Mouse (Mus musculus): ENCODE data around the gene Peak1. TPM values are rescaled to one million over a fixed set of nuclear protein-coding genes. Genes with fewer than 3 reads are reported as not detected.

Gene Peak1
- polyA plus RNA-seq, 1 experiment, result 8.2 TPM

- TF ChIP-seq CTCF (IDR thresholded peaks at IDR 0.05; ENCODE audit: extremely low read depth, insufficient read depth, insufficient read length, insufficient replicate concordance) (no peak), POLR2A (IDR thresholded peaks at IDR 0.05; ENCODE audit: low read depth, low read length) (no peak)
- no peaks in the 10 kb centered on the region for H3K36me3 ChIP-seq (ENCODE audit: control insufficient read depth, insufficient read depth, low read length)
- 93% methylated on average over 2 of the region's 2 CpGs for WGBS
- no peak overlapping the region for H3K4me3 ChIP-seq (ENCODE audit: extremely low read depth, insufficient read depth, insufficient read length)
- H3K27me3 ChIP-seq (ENCODE audit: control insufficient read depth, insufficient read depth, low read length), result no peaks in the 10 kb centered on the region
- H3K27ac ChIP-seq (ENCODE audit: insufficient read depth, low read length), result no peak overlapping the region
- no peak for DNase-seq (ENCODE audit: low read depth in 1 of 2, low spot score in 2 of 2)
- no peaks in the 10 kb centered on the region for H3K4me1 ChIP-seq (ENCODE audit: control insufficient read depth, insufficient read depth, insufficient read length)
Measured at GRCm38 (mm10) chr9:56290019-56290418, 127.8 kb downstream of the Peak1 start.

GRCm38 (mm10) chr9:56282481-56282880, 135.4 kb downstream of the Peak1 start:
- no peak overlapping the region for H3K27ac ChIP-seq (ENCODE audit: insufficient read depth, low read length)
- H3K4me1 ChIP-seq (ENCODE audit: control insufficient read depth, insufficient read depth, insufficient read length), result no peaks in the 10 kb centered on the region
- WGBS, result 86% methylated on average over 5 of the region's 5 CpGs
- H3K27me3 ChIP-seq (ENCODE audit: control insufficient read depth, insufficient read depth, low read length), result no peaks in the 10 kb centered on the region
- no peak overlapping the region for H3K4me3 ChIP-seq (ENCODE audit: extremely low read depth, insufficient read depth, insufficient read length)
- no peak for DNase-seq (ENCODE audit: low read depth in 1 of 2, low spot score in 2 of 2)
- no peak for TF ChIP-seq CTCF (IDR thresholded peaks at IDR 0.05; ENCODE audit: extremely low read depth, insufficient read depth, insufficient read length, insufficient replicate concordance)
- TF ChIP-seq POLR2A (IDR thresholded peaks at IDR 0.05; ENCODE audit: low read depth, low read length), result no peak
- peaks cover under 1% of the 10 kb centered on the region; the same call in 1 of the 2 replicates for H3K36me3 ChIP-seq (ENCODE audit: control insufficient read depth, insufficient read depth, low read length)

GRCm38 (mm10) chr9:56273576-56273975, 144.3 kb downstream of the Peak1 start:
- H3K4me1 ChIP-seq (ENCODE audit: control insufficient read depth, insufficient read depth, insufficient read length), result no peaks in the 10 kb centered on the region
- H3K36me3 ChIP-seq (ENCODE audit: control insufficient read depth, insufficient read depth, low read length), result peaks cover 2% of the 10 kb centered on the region; the same call in 1 of the 2 replicates
- no peak overlapping the region for H3K27ac ChIP-seq (ENCODE audit: insufficient read depth, low read length)
- WGBS, result 84% methylated on average over 3 of the region's 3 CpGs
- no peaks in the 10 kb centered on the region for H3K27me3 ChIP-seq (ENCODE audit: control insufficient read depth, insufficient read depth, low read length)
- TF ChIP-seq POLR2A (IDR thresholded peaks at IDR 0.05; ENCODE audit: low read depth, low read length), result no peak
- TF ChIP-seq CTCF (IDR thresholded peaks at IDR 0.05; ENCODE audit: extremely low read depth, insufficient read depth, insufficient read length, insufficient replicate concordance), result no peak
- DNase-seq (ENCODE audit: low read depth in 1 of 2, low spot score in 2 of 2), result no peak
- no peak overlapping the region for H3K4me3 ChIP-seq (ENCODE audit: extremely low read depth, insufficient read depth, insufficient read length)

GRCm38 (mm10) chr9:56272247-56272598, 145.6 kb downstream of the Peak1 start:
- H3K4me1 ChIP-seq (ENCODE audit: control insufficient read depth, insufficient read depth, insufficient read length), result no peaks in the 10 kb centered on the region
- no peaks in the 10 kb centered on the region for H3K36me3 ChIP-seq (ENCODE audit: control insufficient read depth, insufficient read depth, low read length)
- no peak for TF ChIP-seq CTCF (IDR thresholded peaks at IDR 0.05; ENCODE audit: extremely low read depth, insufficient read depth, insufficient read length, insufficient replicate concordance)
- TF ChIP-seq POLR2A (IDR thresholded peaks at IDR 0.05; ENCODE audit: low read depth, low read length), result no peak
- 71% methylated on average over 2 of the region's 2 CpGs for WGBS
- no peaks in the 10 kb centered on the region for H3K27me3 ChIP-seq (ENCODE audit: control insufficient read depth, insufficient read depth, low read length)
- no peak overlapping the region for H3K4me3 ChIP-seq (ENCODE audit: extremely low read depth, insufficient read depth, insufficient read length)
- no peak overlapping the region for H3K27ac ChIP-seq (ENCODE audit: insufficient read depth, low read length)
- DNase-seq (ENCODE audit: low read depth in 1 of 2, low spot score in 2 of 2), result no peak

- Histone ChIP-seq H3K27ac (ENCODE audit: insufficient read depth, low read length) (no peak overlapping the region), H3K4me1 (ENCODE audit: control insufficient read depth, insufficient read depth, insufficient read length) (no peaks in the 10 kb centered on the region), H3K36me3 (ENCODE audit: control insufficient read depth, insufficient read depth, low read length) (no peaks in the 10 kb centered on the region; the same call in 1 of the 2 replicates), H3K4me3 (ENCODE audit: extremely low read depth, insufficient read depth, insufficient read length) (no peak overlapping the region), H3K27me3 (ENCODE audit: control insufficient read depth, insufficient read depth, low read length) (no peaks in the 10 kb centered on the region)
- 92% methylated on average over 21 of the region's 21 CpGs for WGBS
- DNase-seq (ENCODE audit: low read depth in 1 of 2, low spot score in 2 of 2), result no peak
- TF ChIP-seq CTCF (IDR thresholded peaks at IDR 0.05; ENCODE audit: extremely low read depth, insufficient read depth, insufficient read length, insufficient replicate concordance), result no peak
- no peak for TF ChIP-seq POLR2A (IDR thresholded peaks at IDR 0.05; ENCODE audit: low read depth, low read length)
Measured at GRCm38 (mm10) chr9:56271326-56272246, 146.3 kb downstream of the Peak1 start.

- TF ChIP-seq CTCF (IDR thresholded peaks at IDR 0.05; ENCODE audit: extremely low read depth, insufficient read depth, insufficient read length, insufficient replicate concordance), result no peak
- no peak for TF ChIP-seq POLR2A (IDR thresholded peaks at IDR 0.05; ENCODE audit: low read depth, low read length)
- H3K27me3 ChIP-seq (ENCODE audit: control insufficient read depth, insufficient read depth, low read length), result no peaks in the 10 kb centered on the region
- DNase-seq (ENCODE audit: low read depth in 1 of 2, low spot score in 2 of 2), result no peak
- peaks cover 5% of the 10 kb centered on the region; the same call in 1 of the 2 replicates for H3K4me1 ChIP-seq (ENCODE audit: control insufficient read depth, insufficient read depth, insufficient read length)
- no peaks in the 10 kb centered on the region; the same call in 1 of the 2 replicates for H3K36me3 ChIP-seq (ENCODE audit: control insufficient read depth, insufficient read depth, low read length)
- no peak overlapping the region for H3K27ac ChIP-seq (ENCODE audit: insufficient read depth, low read length)
- WGBS, result 89% methylated on average over 3 of the region's 3 CpGs
- no peak overlapping the region for H3K4me3 ChIP-seq (ENCODE audit: extremely low read depth, insufficient read depth, insufficient read length)
Measured at GRCm38 (mm10) chr9:56269101-56269500, 148.8 kb downstream of the Peak1 start.
